Mouse (Mus musculus) kidney, postnatal 14 days (tissue): ENCODE results near the gene Tns1.
A peak's percentile ranks its signal among the peaks of the same experiment; 100 is the strongest.

Experiments used
- DNase-seq: peaks from one replicate; pipeline ENCODE4 v3.0.0; 2022; ENCODE audit warnings: mixed read lengths

The Tns1 gene

DNA sequence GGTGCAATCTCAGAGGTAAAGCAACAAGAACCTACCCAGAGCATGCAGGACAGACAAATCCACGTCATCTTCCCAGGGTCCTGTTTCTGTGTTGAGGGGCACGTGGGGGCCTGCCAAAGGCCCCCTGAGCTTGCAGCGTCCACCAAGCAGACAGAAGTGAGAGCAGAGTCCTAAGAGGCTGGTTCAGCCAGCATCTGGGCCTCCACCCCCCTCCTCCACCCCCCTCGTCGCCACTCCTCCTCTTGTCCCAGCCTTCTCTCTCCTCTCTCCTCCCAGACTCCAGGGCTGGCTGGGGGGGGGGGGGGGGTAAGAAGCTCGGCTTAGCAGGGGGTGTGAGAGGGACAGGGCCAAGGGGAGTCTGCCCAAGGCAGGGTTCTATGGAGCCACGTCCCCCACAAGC is 33.1 kb downstream of the Tns1 start:
- peak; percentile 60 for DNase-seq

DNA sequence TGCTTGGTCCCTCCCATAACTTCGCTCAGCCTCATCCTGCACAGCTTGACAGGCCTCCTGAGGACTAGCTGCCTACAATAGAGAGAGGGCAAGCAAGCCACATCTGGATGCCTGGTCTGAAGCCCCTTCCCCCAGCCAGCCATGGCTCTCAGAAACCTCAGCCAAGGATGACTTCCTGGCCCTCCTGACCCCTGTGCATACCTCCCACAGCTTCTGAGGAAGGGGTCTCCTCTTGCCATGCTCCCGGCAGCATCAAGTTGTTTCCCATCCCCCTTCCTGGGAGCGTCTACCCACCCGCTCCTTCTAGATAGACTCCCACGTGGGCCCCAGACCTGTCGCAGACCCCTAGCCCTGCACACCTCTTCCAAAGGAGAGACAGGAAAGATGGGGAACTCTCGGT is 33.9 kb downstream of the Tns1 start:
- DNase-seq: no peak

- no peak for DNase-seq
Observed at GRCm38 (mm10) chr1:74088569-74088968, 35.7 kb downstream of the Tns1 start.

- DNase-seq: no peak
Observed at GRCm38 (mm10) chr1:74085566-74085965, 38.7 kb downstream of the Tns1 start.

DNA sequence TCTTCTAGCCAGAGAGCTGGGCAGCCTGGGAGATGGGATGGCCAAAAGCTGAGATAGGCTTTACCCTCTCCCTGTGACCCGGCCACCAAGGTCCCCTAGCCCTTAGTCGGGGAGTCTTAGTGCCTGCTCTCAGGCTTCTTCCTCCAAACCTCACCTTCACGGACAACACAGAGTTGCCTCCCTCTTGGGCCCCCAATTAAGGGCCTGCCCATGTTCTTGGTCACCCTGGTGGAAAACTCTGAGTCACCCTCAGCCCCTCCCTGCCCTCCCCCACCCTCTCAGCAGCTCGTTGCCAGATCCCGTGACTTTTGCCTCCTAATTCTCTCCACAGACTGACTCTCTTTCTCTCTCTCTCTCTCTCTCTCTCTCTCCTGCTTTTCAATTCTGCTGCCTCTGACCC is 39.5 kb downstream of the Tns1 start:
- DNase-seq: no peak

DNA sequence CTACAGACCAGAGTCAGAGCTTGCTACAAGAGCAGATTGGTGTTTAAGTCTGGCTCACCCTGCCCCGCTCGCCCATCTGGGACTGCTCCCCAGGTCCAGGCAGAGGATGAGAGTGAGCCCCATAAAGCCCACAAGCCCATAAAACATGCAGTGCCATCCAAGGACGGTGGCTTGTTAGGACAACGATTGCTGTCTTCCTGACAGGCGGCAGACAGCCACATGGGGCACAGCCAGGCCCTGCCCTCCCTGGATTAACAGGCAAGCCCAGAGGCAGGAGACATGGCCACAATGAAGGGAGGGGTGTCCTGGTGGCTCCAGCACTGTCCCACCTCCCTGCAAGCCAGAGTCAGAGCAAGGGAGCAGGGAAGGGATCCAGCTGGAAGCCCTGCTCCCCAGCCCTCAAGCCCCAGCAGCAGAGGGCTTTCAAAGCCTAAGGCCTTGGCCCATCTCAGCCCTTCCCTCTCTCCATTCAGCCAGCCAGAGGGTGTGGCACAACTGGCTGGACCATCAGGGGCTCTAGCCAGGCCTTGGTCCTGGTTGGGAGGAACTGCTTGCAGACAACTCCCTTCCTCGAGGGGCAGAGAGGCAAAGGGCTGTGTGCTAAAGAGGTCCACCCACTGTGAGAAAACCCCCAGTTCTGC is 40.1 kb downstream of the Tns1 start:
- no peak for DNase-seq

DNA sequence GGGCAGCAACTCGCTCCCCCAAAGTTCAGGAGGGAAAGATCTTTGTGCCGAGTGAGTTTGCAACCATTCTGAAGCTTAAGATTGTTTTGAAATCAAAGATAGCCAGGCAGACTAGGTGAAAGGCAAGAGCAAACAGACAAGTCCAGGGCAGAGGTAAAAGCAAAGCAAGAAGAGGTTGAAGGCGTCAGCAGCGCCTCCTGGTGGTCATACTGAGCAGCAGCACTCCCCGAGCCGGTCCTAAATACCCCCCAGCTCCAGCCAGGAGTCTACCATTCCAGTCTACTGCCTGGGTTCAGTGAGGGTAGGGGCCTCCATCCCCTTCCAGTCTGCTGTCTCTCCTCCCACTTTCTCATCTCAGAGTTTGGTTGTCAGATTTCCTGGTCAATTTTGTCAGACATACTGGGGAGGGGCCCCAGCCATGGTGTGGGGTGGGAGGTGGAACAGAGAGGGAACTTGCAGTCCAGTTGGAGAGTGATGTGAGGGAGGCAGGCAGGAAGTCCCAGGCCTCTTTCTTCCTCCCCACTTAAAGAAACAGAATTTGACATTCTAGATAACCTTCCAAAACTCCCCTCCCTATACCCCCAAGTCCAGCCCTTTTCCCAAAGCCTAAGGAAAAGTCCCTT is 41.3 kb downstream of the Tns1 start:
- DNase-seq: peak; percentile 77

GRCm38 (mm10) chr1:74081573-74081989 is 42.7 kb downstream of the Tns1 start:
- DNase-seq: no peak

GRCm38 (mm10) chr1:74077353-74077752 is 46.9 kb downstream of the Tns1 start:
- peak; percentile 92 for DNase-seq

- DNase-seq: no peak
Observed at GRCm38 (mm10) chr1:74076230-74076629, 48.0 kb downstream of the Tns1 start.

DNA sequence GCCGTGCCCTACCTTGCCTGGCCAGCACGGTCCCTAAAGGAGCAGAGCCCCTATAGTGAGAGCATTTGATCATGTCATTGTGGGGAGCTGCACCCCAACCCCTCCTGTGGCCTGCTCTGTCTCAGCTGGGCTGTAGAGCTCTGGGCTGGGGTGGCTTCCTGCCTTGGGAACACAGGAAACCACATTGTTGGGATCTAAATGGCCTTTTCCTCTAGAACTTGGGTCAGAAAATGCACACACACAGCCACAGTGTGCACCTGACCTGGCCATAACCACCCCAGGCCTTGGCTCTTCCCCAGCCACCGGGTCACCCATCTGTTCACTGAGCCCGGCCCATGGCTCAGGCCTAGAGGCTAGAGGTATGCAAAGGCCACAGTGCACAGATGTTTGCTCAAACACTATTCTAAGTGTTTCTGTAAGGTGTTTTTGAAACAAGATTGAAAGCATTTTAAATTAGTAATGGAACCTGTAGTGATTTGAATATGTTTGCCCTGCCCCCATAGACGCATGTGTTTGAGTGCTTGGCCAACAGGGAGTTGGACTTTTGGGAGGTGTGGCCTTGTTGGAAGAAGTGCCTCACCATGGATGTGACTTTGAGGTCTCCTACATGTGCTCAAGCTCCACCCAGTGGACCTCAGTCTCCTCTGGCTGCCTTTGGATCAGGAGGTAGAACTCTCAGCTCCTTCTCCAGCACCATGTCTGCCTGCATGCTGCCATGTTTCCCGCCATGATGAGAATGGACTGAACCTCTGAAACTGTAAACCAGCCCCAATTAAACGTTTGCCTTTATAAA is 49.4 kb downstream of the Tns1 start:
- peak; percentile 83 for DNase-seq

DNA sequence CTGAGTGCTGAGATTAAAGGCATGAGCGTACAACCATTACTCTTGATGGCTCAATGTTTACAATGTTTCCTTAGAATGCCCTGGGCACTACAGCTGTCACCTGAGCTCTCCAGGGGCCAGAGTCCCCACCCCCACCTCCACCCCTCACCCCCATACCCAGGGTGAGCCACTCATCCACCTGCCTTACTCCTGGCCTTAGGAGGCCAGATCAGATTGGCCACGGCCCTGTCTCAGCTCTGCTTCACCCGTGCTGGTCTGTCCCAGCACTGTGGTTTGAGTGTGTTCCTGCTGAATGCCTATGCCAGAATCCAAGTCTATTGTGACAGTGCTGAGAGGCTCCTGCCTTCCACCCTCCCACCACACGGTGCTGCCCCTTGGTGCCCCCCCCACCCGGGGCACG is 50.5 kb downstream of the Tns1 start:
- no peak for DNase-seq

- no peak for DNase-seq
Observed at GRCm38 (mm10) chr1:74070745-74071144, 53.5 kb downstream of the Tns1 start.

- peak; percentile 71 for DNase-seq
Observed at GRCm38 (mm10) chr1:74070001-74070551, 54.2 kb downstream of the Tns1 start.

DNA sequence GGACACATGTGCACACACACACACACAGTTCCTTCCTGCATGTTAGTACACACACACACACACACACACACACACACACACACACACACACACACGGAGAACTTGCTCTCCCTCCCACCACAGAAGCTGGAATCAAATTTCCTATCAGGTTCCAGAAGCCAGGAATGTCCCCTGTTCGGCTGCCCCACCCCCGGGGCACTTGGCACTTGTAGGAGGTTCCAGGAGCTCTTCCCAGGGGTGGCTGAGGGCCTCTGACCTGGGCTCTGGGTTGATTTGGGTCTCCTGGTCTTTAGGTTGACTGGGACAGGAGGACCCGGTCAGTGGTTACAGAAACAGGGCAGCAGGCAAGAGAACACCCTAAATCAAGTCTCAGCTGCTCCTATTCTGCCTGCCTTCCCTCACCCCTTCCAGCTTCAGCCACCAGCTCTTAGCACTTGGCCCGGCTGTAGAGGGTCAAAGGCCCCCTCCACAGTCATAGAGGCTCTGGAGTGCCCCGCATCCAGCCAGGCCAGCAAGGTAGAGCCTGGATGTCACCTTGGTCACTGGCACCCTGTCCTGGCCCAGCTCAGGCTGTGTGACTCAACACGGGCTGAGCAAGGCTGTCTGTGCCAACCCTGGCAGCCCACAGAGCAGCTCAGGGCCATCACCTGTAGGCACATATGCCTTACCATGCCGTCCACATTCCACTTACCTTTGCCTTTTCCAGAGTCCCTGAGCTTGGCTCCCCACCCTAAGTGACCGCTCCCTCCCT is 55.0 kb downstream of the Tns1 start:
- peak; percentile 79 for DNase-seq

DNA sequence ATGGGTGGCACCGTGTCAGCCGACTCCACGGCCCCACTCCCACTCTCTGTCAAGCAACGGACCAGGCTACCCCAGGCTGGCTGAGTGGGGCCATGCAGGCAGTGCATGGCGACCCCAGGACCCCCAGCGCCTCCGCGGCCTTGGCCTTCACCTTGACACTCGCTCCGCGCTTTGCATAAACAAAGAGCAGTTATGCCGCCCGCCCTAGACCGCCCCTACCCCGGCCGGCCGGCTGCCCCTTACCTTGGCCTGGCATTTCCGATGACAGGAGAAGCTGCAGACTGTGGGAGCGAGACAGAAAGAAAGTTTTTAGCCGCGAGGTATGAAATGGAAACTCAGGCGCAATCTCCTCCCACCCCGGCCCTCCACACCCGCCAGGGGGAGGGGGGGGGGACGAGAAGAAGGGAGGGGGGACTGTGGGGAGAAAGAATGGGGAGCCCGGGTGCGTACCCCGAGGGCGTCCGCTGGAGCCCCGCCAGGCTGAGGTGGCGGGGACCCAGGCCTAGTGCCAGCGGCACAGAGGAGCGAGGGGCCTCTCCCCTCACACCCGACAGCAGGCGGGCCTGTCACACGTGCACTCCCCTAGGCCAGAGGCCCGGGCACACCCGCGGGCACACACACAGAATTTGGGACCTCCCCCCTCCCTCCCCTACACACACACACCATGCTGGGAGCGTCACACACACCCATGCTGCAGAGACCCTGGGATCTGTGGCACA is 55.7 kb downstream of the Tns1 start:
- DNase-seq: peak; percentile 65

GRCm38 (mm10) chr1:74067866-74068265 is 56.4 kb downstream of the Tns1 start:
- no peak for DNase-seq

GRCm38 (mm10) chr1:74066576-74066975 is 57.7 kb downstream of the Tns1 start:
- DNase-seq: no peak

- peak; percentile 65 for DNase-seq
Observed at GRCm38 (mm10) chr1:74066061-74066460, 58.2 kb downstream of the Tns1 start.

- peak; percentile 61 for DNase-seq
Observed at GRCm38 (mm10) chr1:74060046-74060445, 64.2 kb downstream of the Tns1 start.

- DNase-seq: peak; percentile 73
Observed at GRCm38 (mm10) chr1:74059552-74059951, 64.7 kb downstream of the Tns1 start.

- DNase-seq: no peak
Observed at GRCm38 (mm10) chr1:74058771-74059170, 65.5 kb downstream of the Tns1 start.
